Mouse (Mus musculus): Measurements from ENCODE around the gene Gm15097. TPM values are rescaled to one million over a fixed set of nuclear protein-coding genes. Genes with fewer than 3 reads are reported as not detected.
"Not testable (repeated sequence)": the region's sequence is repeated elsewhere in the genome, so short reads cannot be mapped to it uniquely, and the experiment has no call there.

Gm15097 gene
- total RNA-seq (2015) (not detected in 2 replicates), total RNA-seq (2017) (not detected in 2 replicates)

GRCm38 (mm10) chrX:149784173-149784572 lies at the start of gene Gm15097:
Gm15097 (plus strand) TSS chrX:149784473.
- not testable (repeated sequence) for ATAC-seq (replicated peaks; ENCODE audit: poor library complexity)

DNA sequence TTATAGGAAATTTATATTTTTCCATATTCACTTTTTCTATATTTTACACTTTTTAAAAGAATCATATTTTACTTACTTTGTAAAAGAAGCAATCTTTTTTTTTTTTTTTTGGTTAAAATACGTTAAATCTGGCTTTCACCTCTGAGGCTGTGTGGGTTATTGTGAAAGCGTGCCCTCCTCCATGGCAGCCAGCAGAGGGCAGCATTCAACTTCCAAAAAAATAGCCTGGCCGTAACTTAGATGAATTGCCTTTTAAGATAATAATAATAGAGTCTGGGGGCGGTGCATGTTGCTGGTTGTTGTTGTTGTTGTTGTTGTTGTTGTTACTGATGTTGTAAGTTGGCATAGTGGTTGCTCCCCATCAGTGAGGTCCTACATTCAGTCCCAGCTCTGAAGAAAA lies 21.4 kb upstream of the Gm15097 start:
- not testable (repeated sequence) for ATAC-seq (replicated peaks; ENCODE audit: poor library complexity)

DNA sequence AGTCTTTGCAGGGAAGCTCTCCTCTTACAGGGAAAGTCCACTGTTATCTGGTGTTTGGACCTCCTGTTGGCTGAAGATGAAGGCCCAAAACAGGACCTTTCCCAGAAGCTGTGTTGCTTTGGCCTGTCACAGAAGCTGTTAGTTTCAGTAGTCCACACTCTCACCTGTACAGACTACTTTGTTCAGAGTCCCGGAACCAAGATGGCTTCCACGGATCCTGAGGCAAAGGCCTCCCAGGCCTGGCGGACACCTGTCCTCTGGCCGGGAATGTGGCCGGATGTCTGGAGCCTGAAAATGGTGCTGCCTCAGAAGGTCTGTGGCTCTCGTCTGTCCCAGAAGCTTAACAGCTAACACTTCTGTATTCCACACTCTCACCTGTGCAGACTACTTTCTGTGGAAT lies 26.9 kb downstream of the Gm15097 start:
- ATAC-seq (replicated peaks; ENCODE audit: poor library complexity), result not testable (repeated sequence)

Other genes with a start within 250 kb of the Gm15097 start
- not detected in 2 replicates for gene Gm10439, start 189.9 kb upstream of the Gm15097 start, total RNA-seq (2015)
- gene Gm10439, start 189.9 kb upstream of the Gm15097 start, total RNA-seq (2017), result not detected in 2 replicates
- not detected in 2 replicates for gene Gm15091, start 157.2 kb downstream of the Gm15097 start, total RNA-seq (2015)
- not detected in 2 replicates for gene Gm15091, start 157.2 kb downstream of the Gm15097 start, total RNA-seq (2017)